Comparison of ENCODE assay signal across 33 mouse cellular contexts in genomic region chr9:120083158-120083894, GRCm38 (mm10). TPM values are rescaled to one million over a fixed set of nuclear protein-coding genes. Genes with fewer than 3 reads are reported as not detected.
DNase-seq lines count a peak whose midpoint lies in the region; ATAC-seq and TF ChIP-seq lines count a peak whose summit lies in the region.
"Had no signal": no experiment of that assay in that cellular context is flagged by ENCODE, and none has a peak within 500 bp of the region (broad histone marks: within the 10 kb centered on the region; RNA-seq: fewer than 3 reads in every experiment).

No protein-coding gene starts in this region.

- TF ChIP-seq POLR2A in lung, adult 2 months (IDR thresholded peaks at IDR 0.05; ENCODE audit: borderline replicate concordance, extremely low read depth, low read depth, low read length) = no peak
- no peak for TF ChIP-seq POLR2A in MEL (IDR thresholded peaks at IDR 0.05; ENCODE audit: control insufficient read depth in 1 of 2, insufficient read depth in 1 of 2, low read depth in 1 of 2, low read length in 2 of 2, poor library complexity in 1 of 2)

- no peaks in the 10 kb centered on the region; a peak in 1 of 4 replicates for H3K27me3 ChIP-seq in MEL (ENCODE audit: control insufficient read depth in 1 of 2, insufficient read depth in 2 of 2, low read length in 2 of 2)
- H3K27me3 ChIP-seq: embryonic facial prominence, embryonic 15.5 days; heart, embryonic 13.5 days; hindbrain, embryonic 15.5 days; intestine, embryonic 15.5 days; limb, embryonic 12.5 days; liver, embryonic 13.5 days; neural tube, embryonic 15.5 days had no signal

- no peak for TF ChIP-seq RAD21 in MEL (IDR thresholded peaks at IDR 0.05; ENCODE audit: low read depth, low read length)

- no peaks in the 10 kb centered on the region for H3K9me3 ChIP-seq in MEL (replicated peaks; ENCODE audit: insufficient read depth, low read length)
- H3K9me3 ChIP-seq: embryonic facial prominence, embryonic 15.5 days; heart, embryonic 13.5 days; hindbrain, embryonic 15.5 days; intestine, embryonic 15.5 days; limb, embryonic 12.5 days; liver, embryonic 13.5 days; neural tube, embryonic 15.5 days had no signal

- no peak for TF ChIP-seq CTCF in lung, adult 2 months (IDR thresholded peaks at IDR 0.05; ENCODE audit: insufficient read depth, low read length)
- TF ChIP-seq CTCF in MEL (IDR thresholded peaks at IDR 0.05 in 2 of 3, conservative IDR thresholded peaks at IDR 0.05 in 1 of 3; ENCODE audit: control insufficient read depth in 1 of 3, insufficient read depth in 1 of 3, low read depth in 2 of 3, low read length in 3 of 3, poor library complexity in 1 of 3, severe bottlenecking in 1 of 3) = no peak

- no peaks in the 10 kb centered on the region; the same call in 1 of the 2 replicates for H3K4me1 ChIP-seq in lung, adult 2 months (ENCODE audit: control insufficient read depth, insufficient read depth, low read length)
- peaks cover 0 to 10% of the 10 kb centered on the region in 2 experiments; a peak in 2 of 4 replicates for H3K4me1 ChIP-seq in MEL (ENCODE audit: control insufficient read depth in 1 of 2, insufficient read depth in 2 of 2, low read length in 2 of 2)
- H3K4me1 ChIP-seq: embryonic facial prominence, embryonic 15.5 days; heart, embryonic 13.5 days; hindbrain, embryonic 15.5 days; intestine, embryonic 15.5 days; limb, embryonic 12.5 days; liver, embryonic 13.5 days; neural tube, embryonic 15.5 days had no signal

- H3K27ac ChIP-seq in MEL (ENCODE audit: control insufficient read depth, low read depth, low read length) = no peak overlapping the region
- H3K27ac ChIP-seq: embryonic facial prominence, embryonic 15.5 days; heart, embryonic 13.5 days; hindbrain, embryonic 15.5 days; intestine, embryonic 15.5 days; limb, embryonic 12.5 days; liver, embryonic 13.5 days; macrophage; neural tube, embryonic 15.5 days had no signal

- H3K9ac ChIP-seq in MEL (ENCODE audit: control insufficient read depth, low read depth, low read length, poor library complexity, severe bottlenecking) = no peak overlapping the region
- H3K9ac ChIP-seq: embryonic facial prominence, embryonic 15.5 days; heart, embryonic 13.5 days; hindbrain, embryonic 15.5 days; intestine, embryonic 15.5 days; limb, embryonic 12.5 days; liver, embryonic 13.5 days; lung, embryonic 14.5 days; neural tube, embryonic 15.5 days had no signal

- ATAC-seq in granulocyte monocyte progenitor cell, adult 5-6 weeks (replicated peaks; ENCODE audit: poor library complexity, severe bottlenecking) = peak; percentile 95
- 0 out of 2 replicates have a peak, but pooled peaks have one; percentile 30 for ATAC-seq in megakaryocyte-erythroid progenitor cell, adult 5-6 weeks (replicated peaks; ENCODE audit: low FRiP score, low TSS enrichment, poor library complexity, severe bottlenecking)
- ATAC-seq: forebrain, embryonic 14.5 days; intestine, embryonic 15.5 days had no signal

- DNase-seq in lung, postnatal 25 days (ENCODE audit: low spot score) = peak; percentile 14
- DNase-seq in lung, adult 2 months = no peak
- DNase-seq in MEL (ENCODE audit: low read depth, low spot score) = peak; percentile 71
- DNase-seq in spleen, postnatal 14 days (ENCODE audit: low spot score in 2 of 2) = no peak
- DNase-seq in cerebellum, adult 11-12 months = no peak
- DNase-seq: adrenal gland, postnatal 25 days; B cell, adult 2 months; cerebellum, adult 9-10 months; kidney, postnatal 25 days; layer of hippocampus, postnatal 36 days; liver, embryonic 13.5 days; lung, embryonic 14.5 days; midbrain, embryonic 14.5 days; thymus, postnatal 36 days had no signal

- no peaks in the 10 kb centered on the region for H3K36me3 ChIP-seq in MEL (ENCODE audit: control insufficient read depth in 1 of 2, insufficient read depth in 2 of 2, low read length in 2 of 2)
- H3K36me3 ChIP-seq: embryonic facial prominence, embryonic 15.5 days; heart, embryonic 13.5 days; hindbrain, embryonic 15.5 days; intestine, embryonic 15.5 days; limb, embryonic 12.5 days; liver, embryonic 13.5 days; neural tube, embryonic 15.5 days had no signal

- peak; percentile 25 to 61; a peak in 3 of 4 replicates for TF ChIP-seq EP300 in MEL (IDR thresholded peaks at IDR 0.05; ENCODE audit: low read depth in 1 of 2, low read length in 2 of 2)

- no peak overlapping the region for H3K4me3 ChIP-seq in lung, adult 2 months (replicated peaks; ENCODE audit: extremely low read depth, low read depth, low read length)
- no peak overlapping the region for H3K4me3 ChIP-seq in MEL (ENCODE audit: control insufficient read depth in 1 of 2, insufficient read depth in 1 of 2, low read depth in 2 of 2, low read length in 2 of 2)
- H3K4me3 ChIP-seq: embryonic facial prominence, embryonic 15.5 days; heart, embryonic 13.5 days; hindbrain, embryonic 15.5 days; intestine, embryonic 15.5 days; layer of hippocampus, adult 2 months; limb, embryonic 12.5 days; liver, embryonic 13.5 days; myocyte; neural tube, embryonic 15.5 days had no signal

- H3K79me2 ChIP-seq in MEL (ENCODE audit: control insufficient read depth, insufficient read depth, low read length, poor library complexity) = no peaks in the 10 kb centered on the region

- 70% methylated on average over 18 of the region's 18 CpGs for WGBS in lung, adult 2 months

TF ChIP-seq in MEL, 35 proteins besides CTCF, POLR2A, EP300 and RAD21 (continues in another document):
- TF ChIP-seq MYC (IDR thresholded peaks at IDR 0.05; ENCODE audit: low read depth, low read length) = peak; percentile 85
- TF ChIP-seq GATA1 (IDR thresholded peaks at IDR 0.05; ENCODE audit: low read depth, low read length) = peak; percentile 33; the same call in 1 of the 2 replicates
- no peak for TF ChIP-seq KAT2A (conservative IDR thresholded peaks at IDR 0.05; ENCODE audit: low read depth, low read length)
- no peak for TF ChIP-seq POLR2AphosphoS5 (IDR thresholded peaks at IDR 0.05; ENCODE audit: borderline replicate concordance, low read depth, low read length)
- no peak for TF ChIP-seq MAZ (IDR thresholded peaks at IDR 0.05; ENCODE audit: low read depth, low read length)
- TF ChIP-seq GABPA (IDR thresholded peaks at IDR 0.05; ENCODE audit: low read depth, low read length) = no peak
- no peak for TF ChIP-seq MYB (IDR thresholded peaks at IDR 0.05; ENCODE audit: low read depth, low read length)
- no peak for TF ChIP-seq TCF12 (IDR thresholded peaks at IDR 0.05; ENCODE audit: low read depth, low read length)
- TF ChIP-seq USF2 (IDR thresholded peaks at IDR 0.05; ENCODE audit: borderline replicate concordance in 1 of 2, insufficient read depth in 1 of 2, low read depth in 1 of 2, low read length in 2 of 2) = no peak
- peak; percentile 90 for TF ChIP-seq MAX (IDR thresholded peaks at IDR 0.05; ENCODE audit: low read length)

RNA-seq across cellular contexts. Expression of gene Ccr8, which starts 8.6 kb away (rescaled TPM):
- 1.3 and 1.5 TPM in 2 replicates for polyA plus RNA-seq in lung, adult 2 months (2012; rRNA removed)
- total RNA-seq in MEL (2012; rRNA removed) = not detected in 2 replicates
- polyA plus RNA-seq in MEL (2012; ENCODE audit: insufficient read depth in 1 of 2, insufficient read length in 2 of 2, low read depth in 1 of 2, low replicate concordance in 2 of 2, missing spikeins in 1 of 2) = not detected
- not detected in 2 replicates for total RNA-seq in granulocyte monocyte progenitor cell, adult 5-6 weeks (2014; fragmentation: Nextera tagmentation)
- total RNA-seq in granulocyte monocyte progenitor cell, adult 5-6 weeks (2017) = not detected in 2 replicates
- not detected in 2 replicates for total RNA-seq in megakaryocyte-erythroid progenitor cell, adult 5-6 weeks (2014; fragmentation: Nextera tagmentation)
- total RNA-seq in megakaryocyte-erythroid progenitor cell, adult 5-6 weeks (2017) = not detected in 2 replicates
- total RNA-seq: adrenal gland, postnatal 25 days; gastrocnemius, adult 8-10 months; heart, postnatal 25 days; layer of hippocampus, adult 2 months; layer of hippocampus, postnatal 36 days; left cerebral cortex, postnatal 10 days had no signal
- polyA plus RNA-seq: forebrain, embryonic 14.5 days; gonadal fat pad, adult 2 months; heart, embryonic 13.5 days; hindbrain, embryonic 15.5 days; kidney, embryonic 14.5 days; limb, embryonic 12.5 days; liver, embryonic 13.5 days; macrophage; midbrain, embryonic 14.5 days; myocyte; neural tube, embryonic 15.5 days; testis, adult 2 months had no signal

RNA-seq across cellular contexts. Expression of gene Cx3cr1, which starts 13.6 kb away (rescaled TPM):
- 8.4 and 10.9 TPM in 2 replicates for polyA plus RNA-seq in lung, adult 2 months (2012; rRNA removed)
- total RNA-seq in MEL (2012; rRNA removed) = not detected in 2 replicates
- not detected for polyA plus RNA-seq in MEL (2012; ENCODE audit: insufficient read depth in 1 of 2, insufficient read length in 2 of 2, low read depth in 1 of 2, low replicate concordance in 2 of 2, missing spikeins in 1 of 2)
- total RNA-seq in granulocyte monocyte progenitor cell, adult 5-6 weeks (2014; fragmentation: Nextera tagmentation) = 8.9 and 10.5 TPM in 2 replicates
- 10.5 and 11.3 TPM in 2 replicates for total RNA-seq in granulocyte monocyte progenitor cell, adult 5-6 weeks (2017)
- total RNA-seq in megakaryocyte-erythroid progenitor cell, adult 5-6 weeks (2014; fragmentation: Nextera tagmentation) = 0.17 TPM in 1 of 2 replicates, not detected in the other
- total RNA-seq in megakaryocyte-erythroid progenitor cell, adult 5-6 weeks (2017) = 1.4 and 2.1 TPM in 2 replicates
- polyA plus RNA-seq: myocyte had no signal

RNA-seq across cellular contexts. Expression of gene Slc25a38, which starts 26.8 kb away (rescaled TPM):
- 34.2 and 41.9 TPM in 2 replicates for polyA plus RNA-seq in lung, adult 2 months (2012; rRNA removed)
- total RNA-seq in MEL (2012; rRNA removed) = 76.1 and 87.6 TPM in 2 replicates
- polyA plus RNA-seq in MEL (2012; ENCODE audit: insufficient read depth in 1 of 2, insufficient read length in 2 of 2, low read depth in 1 of 2, low replicate concordance in 2 of 2, missing spikeins in 1 of 2) = 10 to 100 TPM in 1 of 2 experiments, not detected in 1; 81.3 TPM
- total RNA-seq in granulocyte monocyte progenitor cell, adult 5-6 weeks (2014; fragmentation: Nextera tagmentation) = 10.7 and 14.5 TPM in 2 replicates
- 11.5 and 15.1 TPM in 2 replicates for total RNA-seq in granulocyte monocyte progenitor cell, adult 5-6 weeks (2017)
- 80.7 and 95.7 TPM in 2 replicates for total RNA-seq in megakaryocyte-erythroid progenitor cell, adult 5-6 weeks (2014; fragmentation: Nextera tagmentation)
- 57.5 and 88.7 TPM in 2 replicates for total RNA-seq in megakaryocyte-erythroid progenitor cell, adult 5-6 weeks (2017)

RNA-seq across cellular contexts. Expression of gene Rpsa, which starts 44.2 kb away (rescaled TPM):
- polyA plus RNA-seq in lung, adult 2 months (2012; rRNA removed) = 1,383 and 1,388 TPM in 2 replicates
- 1,584 and 1,827 TPM in 2 replicates for total RNA-seq in MEL (2012; rRNA removed)
- polyA plus RNA-seq in MEL (2012; ENCODE audit: insufficient read depth in 1 of 2, insufficient read length in 2 of 2, low read depth in 1 of 2, low replicate concordance in 2 of 2, missing spikeins in 1 of 2) = 1,000 to 10,000 TPM in 1 of 2 experiments, 100 to 1,000 TPM in 1; 726 to 4,532 TPM
- 2,951 and 3,504 TPM in 2 replicates for total RNA-seq in granulocyte monocyte progenitor cell, adult 5-6 weeks (2014; fragmentation: Nextera tagmentation)
- total RNA-seq in granulocyte monocyte progenitor cell, adult 5-6 weeks (2017) = 3,677 and 4,904 TPM in 2 replicates
- 3,355 and 3,656 TPM in 2 replicates for total RNA-seq in megakaryocyte-erythroid progenitor cell, adult 5-6 weeks (2014; fragmentation: Nextera tagmentation)
- 5,426 and 6,681 TPM in 2 replicates for total RNA-seq in megakaryocyte-erythroid progenitor cell, adult 5-6 weeks (2017)

RNA-seq across cellular contexts. Expression of gene Xirp1, which starts 59.9 kb away (rescaled TPM):
- 0.62 and 2.7 TPM in 2 replicates for polyA plus RNA-seq in lung, adult 2 months (2012; rRNA removed)
- not detected in 2 replicates for total RNA-seq in MEL (2012; rRNA removed)
- not detected for polyA plus RNA-seq in MEL (2012; ENCODE audit: insufficient read depth in 1 of 2, insufficient read length in 2 of 2, low read depth in 1 of 2, low replicate concordance in 2 of 2, missing spikeins in 1 of 2)
- not detected in 2 replicates for total RNA-seq in granulocyte monocyte progenitor cell, adult 5-6 weeks (2014; fragmentation: Nextera tagmentation)
- not detected in 2 replicates for total RNA-seq in granulocyte monocyte progenitor cell, adult 5-6 weeks (2017)
- not detected in 2 replicates for total RNA-seq in megakaryocyte-erythroid progenitor cell, adult 5-6 weeks (2014; fragmentation: Nextera tagmentation)
- not detected in 2 replicates for total RNA-seq in megakaryocyte-erythroid progenitor cell, adult 5-6 weeks (2017)
- polyA plus RNA-seq: brain, embryonic 14.5 days; forebrain, embryonic 14.5 days; hindbrain, embryonic 15.5 days; kidney, embryonic 14.5 days; macrophage; midbrain, embryonic 14.5 days had no signal

Comparison
In these comparisons a context has a peak if more than half of its experiments do, and no peak if none do; other contexts are left out.
1. DNase-seq: peak in lung, postnatal 25 days (single experiment) and MEL (single experiment); none in lung, adult 2 months (single experiment), spleen, postnatal 14 days (0 of 2) and cerebellum, adult 11-12 months (single experiment).